Mouse (Mus musculus): Measurements from ENCODE around the gene Colq.

- TF ChIP-seq E2F4 (IDR thresholded peaks at IDR 0.05; ENCODE audit: insufficient read depth), result no peak
- TF ChIP-seq POLR2A (IDR thresholded peaks at IDR 0.05; ENCODE audit: insufficient read length, low read depth), result no peak
- TF ChIP-seq USF1 (IDR thresholded peaks at IDR 0.05; ENCODE audit: low read depth), result no peak
- TF ChIP-seq TCF12 (IDR thresholded peaks at IDR 0.05; ENCODE audit: insufficient read depth, poor library complexity, severe bottlenecking), result no peak
- no peak for TF ChIP-seq MYOG (IDR thresholded peaks at IDR 0.05; ENCODE audit: control insufficient read depth in 1 of 3, insufficient read depth in 1 of 3, insufficient read length in 2 of 3, low read depth in 2 of 3)
- TF ChIP-seq MYOD1 (IDR thresholded peaks at IDR 0.05; ENCODE audit: control insufficient read depth in 1 of 3, insufficient read length in 2 of 3, low read depth in 2 of 3), result no peak
- no peak for TF ChIP-seq POLR2AphosphoS2 (IDR thresholded peaks at IDR 0.05; ENCODE audit: insufficient read length, low read depth)
- no peak for TF ChIP-seq MAX (IDR thresholded peaks at IDR 0.05; ENCODE audit: low read depth)
- TF ChIP-seq SRF (IDR thresholded peaks at IDR 0.05; ENCODE audit: control insufficient read depth, insufficient read length, low read depth), result no peak
- TF ChIP-seq CEBPB (IDR thresholded peaks at IDR 0.05; ENCODE audit: insufficient read depth, poor library complexity, severe bottlenecking), result no peak
- no peak for TF ChIP-seq REST (IDR thresholded peaks at IDR 0.05; ENCODE audit: insufficient read depth, insufficient read length)
Measured at GRCm38 (mm10) chr14:31494349-31494974, 96.7 kb downstream of the Colq start, which contains the start of gene Eaf1.

Measured in myocyte (in vitro differentiated cells).